Mouse (Mus musculus) heart, embryonic 14.5 days (tissue): ENCODE data around the gene Rin1. TPM values are rescaled to one million over a fixed set of nuclear protein-coding genes. Genes with fewer than 3 reads are reported as not detected.
A peak's percentile ranks its signal among the peaks of the same experiment; 100 is the strongest.

Experiments
- ATAC-seq: fragments of 200-750 bp; cut with Nextera tagmentation; 2 replicates; pipeline ENCODE4 v1.8.0; 2017; ENCODE audit warnings: low read depth, moderate TSS enrichment; ENCODE audit not compliant: insufficient number of reproducible peaks, insufficient read depth, low FRiP score
- H3K27ac ChIP-seq, 2 experiments: fragments of 200-500 bp in 1 of 2; fragments of 300-500 bp in 1 of 2; sonication (generic) in 1 of 2; replicated peaks in 1 of 2; 2 replicates each; pipeline ENCODE4 v1.5.1; 2012 to 2014; ENCODE audit warnings: low read depth in 2 of 2, low read length in 2 of 2, control low read depth in 1 of 2, mild to moderate bottlenecking in 1 of 2, mixed read lengths in 1 of 2; ENCODE audit not compliant: control insufficient read depth in 1 of 2, insufficient read depth in 1 of 2
- H3K27me3 ChIP-seq: fragments of 300-500 bp; sonication (generic); 2 replicates; pipeline ENCODE4 v1.6.1; 2014; ENCODE audit warnings: mild to moderate bottlenecking, low read length, control low read depth; ENCODE audit not compliant: control insufficient read depth, insufficient read depth
- H3K36me3 ChIP-seq: fragments of 300-500 bp; sonication (generic); 2 replicates; pipeline ENCODE4 v1.6.1; 2014; ENCODE audit warnings: mild to moderate bottlenecking, control low read depth, low read length, mixed read lengths; ENCODE audit not compliant: control insufficient read depth, insufficient read depth
- H3K4me1 ChIP-seq, 2 experiments: fragments of 200-500 bp in 1 of 2; fragments of 300-500 bp in 1 of 2; sonication (generic) in 1 of 2; 2 replicates each; pipeline ENCODE4 v1.6.1; 2012 to 2014; ENCODE audit warnings: low read length in 2 of 2, control low read depth in 1 of 2, mixed read lengths in 1 of 2; ENCODE audit not compliant: control insufficient read depth in 2 of 2, insufficient read depth in 2 of 2
- H3K4me2 ChIP-seq: fragments of 300-500 bp; sonication (generic); 2 replicates; pipeline ENCODE4 v1.6.1; 2014; ENCODE audit warnings: mild to moderate bottlenecking, low read length
- H3K4me3 ChIP-seq, 2 experiments: fragments of 200-500 bp in 1 of 2; fragments of 300-500 bp in 1 of 2; sonication (generic) in 1 of 2; 2 replicates each; pipeline ENCODE4 v1.5.1; 2012 to 2014; ENCODE audit warnings: low read length in 2 of 2, mild to moderate bottlenecking in 2 of 2, control low read depth in 1 of 2, low read depth in 1 of 2, moderate library complexity in 1 of 2; ENCODE audit not compliant: control insufficient read depth in 1 of 2, insufficient read depth in 1 of 2
- H3K9ac ChIP-seq: fragments of 300-500 bp; sonication (generic); 2 replicates; pipeline ENCODE4 v1.6.1; 2014; ENCODE audit warnings: mild to moderate bottlenecking, low read length
- H3K9me3 ChIP-seq: fragments of 300-500 bp; sonication (generic); 2 replicates; pipeline ENCODE4 v1.6.1; 2016; ENCODE audit warnings: low read length, control low read depth; ENCODE audit not compliant: control insufficient read depth
- WGBS: fragments of 180-500 bp; shearing (Covaris S2); extraction: QIAGEN DNeasy Blood & Tissue Kit; methylation state at CpG from one replicate; pipeline ENCODE4 v1.1.7; 2014; 5-methylcytosine and 5-hydroxymethylcytosine counted together
- polyA plus RNA-seq: library from polyadenylated mRNA; unstranded; fragments of >200 nt; fragmentation: Nextera tagmentation; extraction: Ambion mirVana; gene quantifications from 2 replicates; pipeline ENCODE4 v1.2.1, GENCODE M21; 2014

Rin1 gene
- polyA plus RNA-seq, 1 experiment from 2014 or later = 1.9 TPM

GRCm38 (mm10) chr19:5098363-5099143 is 48.3 kb downstream of the Rin1 start, which contains the start of gene Cnih2:
Gene Cnih2, minus strand, starts transcription at chr19:5098521.
- 3% methylated on average over 46 of the region's 48 CpGs for WGBS
- H3K4me1 ChIP-seq = peaks cover 8 to 36% of the 10 kb centered on the region in 2 experiments; a peak in 3 of 4 replicates
- H3K4me2 ChIP-seq = peak within 1 kb of the TSS; percentile 90
- ATAC-seq = peak; percentile 39
- H3K36me3 ChIP-seq = peaks cover 45% of the 10 kb centered on the region
- H3K4me3 ChIP-seq = peak within 1 kb of the TSS; percentile 42 to 46
- 0 out of 2 replicates have a peak, but pooled peaks cover 3% of the 10 kb centered on the region for H3K27me3 ChIP-seq
- no peaks in the 10 kb centered on the region for H3K9me3 ChIP-seq
- peak within 1 kb of the TSS; percentile 64 for H3K9ac ChIP-seq
- no peak within 1 kb of the TSS for H3K27ac ChIP-seq

DNA sequence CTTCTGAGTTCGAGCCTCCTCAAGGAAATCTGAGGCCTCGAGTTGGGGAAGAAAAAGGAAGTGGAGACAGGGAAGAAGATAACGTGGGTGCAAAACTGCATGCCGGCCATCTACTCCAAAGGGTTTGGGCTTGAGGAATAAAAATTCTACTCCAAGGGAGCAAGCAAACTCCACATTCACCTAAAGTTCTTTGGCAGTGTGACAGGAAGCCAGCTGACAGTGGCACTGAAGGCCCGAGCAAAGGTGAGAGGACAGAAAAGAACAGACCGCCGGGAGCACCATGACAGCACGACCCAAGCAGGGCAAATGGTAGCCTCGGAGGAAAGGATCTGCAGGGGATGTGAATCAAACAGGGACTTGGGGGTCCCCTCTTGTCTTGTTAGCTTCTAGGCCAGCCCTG is 55.8 kb downstream of the Rin1 start:
- 5% methylated on average over 9 of the region's 9 CpGs for WGBS
- no peak for ATAC-seq
- Histone ChIP-seq H3K36me3 (peaks cover 69% of the 10 kb centered on the region), H3K9ac (peak overlapping the region; percentile 89), H3K4me2 (peak overlapping the region; percentile 94), H3K4me1 (peaks cover 8 to 17% of the 10 kb centered on the region in 2 experiments), H3K4me3 (peak overlapping the region; percentile 70 to 94), H3K27ac (peak overlapping the region; percentile 89 to 97), H3K9me3 (no peaks in the 10 kb centered on the region), H3K27me3 (no peaks in the 10 kb centered on the region)

Other genes starting within 250 kb of the Rin1 start
- 20.9 and 24.4 TPM in 2 replicates for gene Gm21992, start 238.9 kb upstream of the Rin1 start, polyA plus RNA-seq
- 41.5 and 42.6 TPM in 2 replicates for gene Rbm14, start 238.8 kb upstream of the Rin1 start, polyA plus RNA-seq
- gene Ccs, start 211.1 kb upstream of the Rin1 start, polyA plus RNA-seq = 38.8 and 39.0 TPM in 2 replicates
- not detected in 2 replicates for gene Ccdc87, start 211.1 kb upstream of the Rin1 start, polyA plus RNA-seq
- 36.9 and 39.2 TPM in 2 replicates for gene Ctsf, start 195.4 kb upstream of the Rin1 start, polyA plus RNA-seq
- 1.5 and 2.0 TPM in 2 replicates for gene Actn3, start 172.6 kb upstream of the Rin1 start, polyA plus RNA-seq
- gene Zdhhc24, start 171.8 kb upstream of the Rin1 start, polyA plus RNA-seq = 7.2 and 8.2 TPM in 2 replicates
- 1.5 and 2.4 TPM in 2 replicates for gene Bbs1, start 143.9 kb upstream of the Rin1 start, polyA plus RNA-seq
- gene Dpp3, start 122.2 kb upstream of the Rin1 start, polyA plus RNA-seq = 60.8 and 71.8 TPM in 2 replicates
- 0.51 and 0.81 TPM in 2 replicates for gene Peli3, start 107.4 kb upstream of the Rin1 start, polyA plus RNA-seq
- 110 and 111 TPM in 2 replicates for gene Mrpl11, start 88.3 kb upstream of the Rin1 start, polyA plus RNA-seq
- 0.18 TPM in 1 of 2 replicates, not detected in the other for gene Npas4, start 60.2 kb upstream of the Rin1 start, polyA plus RNA-seq
- 10.2 and 10.9 TPM in 2 replicates for gene Slc29a2, start 26.6 kb upstream of the Rin1 start, polyA plus RNA-seq
- gene B4gat1, start 11.7 kb upstream of the Rin1 start, polyA plus RNA-seq = 49.9 and 53.1 TPM in 2 replicates
- gene AC124502.3, start 11.6 kb upstream of the Rin1 start, polyA plus RNA-seq = 1.3 and 1.4 TPM in 2 replicates
- 27.5 and 31.2 TPM in 2 replicates for gene Brms1, start 9.1 kb upstream of the Rin1 start, polyA plus RNA-seq
- 15.3 and 16.8 TPM in 2 replicates for gene Cd248, start 17.6 kb downstream of the Rin1 start, polyA plus RNA-seq
- gene Tmem151a, start 35.0 kb downstream of the Rin1 start, polyA plus RNA-seq = 3.7 and 3.9 TPM in 2 replicates
- gene Yif1a, start 38.1 kb downstream of the Rin1 start, polyA plus RNA-seq = 112 and 122 TPM in 2 replicates
- gene Cnih2, start 48.0 kb downstream of the Rin1 start, polyA plus RNA-seq = 4.4 and 5.4 TPM in 2 replicates
- gene Rab1b, start 56.6 kb downstream of the Rin1 start, polyA plus RNA-seq = 223 and 231 TPM in 2 replicates
- gene Klc2, start 68.1 kb downstream of the Rin1 start, polyA plus RNA-seq = 16.5 and 20.7 TPM in 2 replicates
- gene Pacs1, start 222.6 kb downstream of the Rin1 start, polyA plus RNA-seq = 20.9 TPM in 2 replicates
- 201 and 208 TPM in 2 replicates for gene Sf3b2, start 245.0 kb downstream of the Rin1 start, polyA plus RNA-seq
- 6.4 and 6.7 TPM in 2 replicates for gene Gal3st3, start 247.8 kb downstream of the Rin1 start, polyA plus RNA-seq